Mouse (Mus musculus) CD4-positive helper T cell, adult 2 months (primary cell): ENCODE data around the gene Zfp385a.
A peak's percentile ranks its signal among the peaks of the same experiment; 100 is the strongest.

Experiments
- DNase-seq: peaks from one replicate; pipeline ENCODE4 v3.0.0-alpha.2; 2012; ENCODE audit warnings: low read depth, missing footprints, low spot score

Zfp385a gene

GRCm38 (mm10) chr15:103308056-103308875, 31.6 kb downstream of the Zfp385a start:
- DNase-seq, result no peak

DNA sequence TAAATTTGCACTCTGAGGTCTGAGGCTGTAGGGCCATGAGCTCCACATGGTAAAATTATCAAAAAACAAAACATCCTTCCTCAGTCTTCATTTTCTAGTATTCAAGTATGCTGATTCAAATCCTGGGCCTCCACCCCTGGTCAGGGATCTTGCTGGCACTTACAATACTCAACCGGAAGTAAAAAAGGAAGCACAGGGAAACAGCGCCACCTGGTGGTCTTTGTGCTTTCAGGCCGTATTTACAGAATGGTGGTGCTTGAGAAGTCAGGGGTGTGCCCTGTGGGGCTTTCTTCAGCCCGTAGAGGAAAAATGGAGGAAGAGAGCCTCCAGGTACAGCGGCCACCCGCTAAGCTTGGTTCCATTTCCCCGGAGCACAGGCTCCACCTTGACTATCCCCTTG, 32.8 kb downstream of the Zfp385a start:
- DNase-seq, result peak; percentile 88

DNA sequence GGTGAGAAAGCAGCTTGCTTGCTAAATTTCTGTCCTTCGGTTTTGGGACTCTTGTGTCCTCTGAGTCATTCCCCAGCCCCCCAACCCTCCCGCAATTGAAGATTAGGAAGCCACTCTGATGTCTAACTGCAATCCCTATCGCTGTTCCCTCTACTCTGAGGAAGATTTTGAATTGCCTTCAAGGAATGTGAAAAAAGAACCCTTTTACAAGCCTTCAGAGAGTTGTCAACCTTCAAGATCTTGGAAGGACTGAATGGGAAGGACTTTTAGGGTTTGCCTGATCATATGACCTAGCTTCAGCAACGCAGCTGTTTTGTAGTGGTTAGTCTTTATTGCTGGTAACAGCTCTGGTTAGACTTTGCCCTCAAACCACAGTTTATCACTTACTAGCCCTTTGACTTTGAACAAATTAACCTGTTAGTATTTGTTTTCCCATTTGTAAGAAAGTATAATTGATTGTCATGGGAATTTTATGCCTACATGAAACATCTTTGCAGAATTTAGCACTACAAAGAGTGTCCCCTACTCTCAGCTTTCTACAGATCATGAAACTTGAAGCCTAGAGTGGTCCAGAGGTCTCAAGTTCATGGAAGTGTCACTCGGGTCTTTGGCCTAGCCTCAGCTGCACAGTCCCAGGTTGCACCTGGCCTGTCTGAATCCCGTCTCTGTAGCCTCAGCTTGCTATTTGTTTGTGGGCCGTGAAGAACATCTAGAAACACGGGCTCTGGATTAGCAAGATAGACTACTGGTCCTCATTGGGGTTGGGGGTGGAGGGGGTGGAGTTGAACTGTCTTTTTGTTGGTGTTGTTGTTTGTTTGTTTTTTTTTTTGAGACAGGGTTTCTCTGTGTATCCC, 33.9 kb downstream of the Zfp385a start:
- no peak for DNase-seq

- peak; percentile 92 for DNase-seq
Observed at GRCm38 (mm10) chr15:103305070-103305678, 34.7 kb downstream of the Zfp385a start.

DNA sequence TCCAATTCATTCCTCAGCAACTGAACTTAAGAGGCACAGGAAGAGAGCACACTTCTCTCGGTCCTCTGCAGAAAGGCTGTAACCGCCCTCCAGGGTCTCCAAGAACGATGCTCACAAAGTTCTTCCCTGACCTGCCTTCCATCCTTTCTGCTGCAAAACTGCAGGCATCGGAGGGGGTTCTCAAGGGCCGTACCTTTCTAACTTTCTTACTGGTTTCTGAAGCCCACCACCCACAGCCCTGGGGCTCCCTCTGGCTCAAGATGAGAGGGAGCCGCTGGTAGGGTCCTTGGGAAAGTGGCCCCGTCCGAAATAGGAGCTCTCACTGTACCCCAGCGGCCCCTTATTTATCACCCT, 35.3 kb downstream of the Zfp385a start:
- DNase-seq, result no peak

DNA sequence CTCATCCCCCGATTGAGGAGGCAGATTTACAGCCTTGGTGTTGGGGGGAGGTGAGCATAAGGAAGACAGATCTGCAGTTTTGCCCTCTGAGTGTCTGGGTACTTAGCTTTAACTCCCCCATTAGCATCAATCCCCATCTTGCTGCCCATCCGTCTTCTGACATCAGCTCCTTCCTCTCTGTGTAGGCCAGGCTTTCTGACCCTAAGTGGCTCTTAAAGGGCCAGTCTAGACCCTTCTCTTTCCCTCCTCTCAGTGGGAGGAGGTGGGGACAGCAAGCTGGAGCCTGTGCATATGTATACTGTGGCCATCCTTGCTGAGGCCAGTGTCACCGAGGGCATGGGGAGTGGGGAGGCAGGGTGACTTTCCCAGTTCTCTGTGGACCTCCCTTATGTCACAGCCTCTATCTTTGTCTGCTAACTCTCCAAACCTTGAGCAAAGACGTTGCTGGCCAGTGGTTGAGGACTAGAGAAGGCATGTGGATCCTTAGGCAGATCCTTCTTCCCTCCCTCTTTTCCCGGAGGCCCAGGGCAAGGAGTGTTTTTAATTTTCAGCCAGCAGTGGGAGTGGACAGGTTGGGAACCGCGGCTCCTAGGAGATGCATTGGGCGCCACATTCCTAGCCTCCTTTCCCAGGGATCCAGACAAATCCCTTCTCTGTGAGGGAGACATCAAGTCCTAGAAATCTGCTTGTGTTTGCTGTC, 35.8 kb downstream of the Zfp385a start:
- no peak for DNase-seq

- DNase-seq, result no peak
Observed at GRCm38 (mm10) chr15:103302341-103303021, 37.4 kb downstream of the Zfp385a start.

DNA sequence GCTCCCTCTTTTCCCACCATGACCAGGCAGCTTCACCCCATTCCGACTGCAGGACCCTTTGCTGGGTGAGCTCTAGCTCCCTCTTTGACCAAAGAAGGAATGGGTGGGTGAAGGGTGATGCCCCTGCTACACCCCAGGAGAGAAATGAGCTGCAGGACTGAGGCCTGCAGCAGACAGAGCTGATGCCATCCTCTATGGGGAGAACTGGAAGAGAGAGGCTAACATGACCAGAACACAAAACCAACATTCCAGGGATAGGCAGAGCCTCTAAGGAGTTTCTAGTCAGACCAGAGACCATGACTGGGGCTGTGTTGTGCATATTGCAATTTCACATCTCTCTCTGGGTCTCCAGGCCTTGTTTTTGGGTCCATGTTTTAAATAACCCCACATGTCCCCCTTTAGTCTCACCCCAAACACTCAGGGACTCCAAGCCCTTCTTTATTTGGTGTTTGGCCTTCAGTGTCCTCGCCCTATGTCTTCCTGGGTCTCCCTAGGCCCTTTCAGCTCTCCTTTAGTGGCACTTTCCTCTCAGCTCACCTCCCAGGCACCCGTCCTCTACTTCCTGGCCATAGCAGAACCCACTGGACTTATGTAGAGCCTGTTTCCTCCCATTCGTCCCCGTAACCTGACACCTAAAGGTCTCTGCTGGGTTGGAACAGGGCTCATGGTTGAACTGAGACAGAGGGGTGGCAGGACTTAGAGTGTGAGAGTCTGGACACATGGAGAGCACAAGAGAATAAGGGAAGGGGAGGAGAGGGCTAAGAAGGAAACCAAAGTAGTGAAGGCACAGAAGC, 38.1 kb downstream of the Zfp385a start:
- DNase-seq, result no peak

DNA sequence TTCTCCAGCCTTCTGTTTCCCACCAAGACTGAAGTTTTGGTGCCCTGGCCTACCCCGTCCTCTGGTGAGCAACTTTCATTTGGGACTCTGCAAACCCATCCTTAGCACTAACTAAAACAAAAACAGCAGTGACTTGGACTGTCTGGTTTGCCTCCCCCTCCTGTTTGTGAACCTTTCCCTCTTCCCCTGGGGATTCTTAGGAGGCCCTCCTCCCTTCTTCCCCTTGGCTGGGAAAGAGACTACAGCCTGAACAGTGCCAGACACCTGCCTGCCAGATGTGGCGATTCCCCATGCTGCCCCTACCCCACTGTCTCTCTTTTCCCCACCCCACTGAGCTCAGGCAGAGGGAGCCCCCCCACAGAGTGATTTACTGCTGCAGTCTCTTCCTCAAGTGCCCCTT, 38.8 kb downstream of the Zfp385a start:
- no peak for DNase-seq

DNA sequence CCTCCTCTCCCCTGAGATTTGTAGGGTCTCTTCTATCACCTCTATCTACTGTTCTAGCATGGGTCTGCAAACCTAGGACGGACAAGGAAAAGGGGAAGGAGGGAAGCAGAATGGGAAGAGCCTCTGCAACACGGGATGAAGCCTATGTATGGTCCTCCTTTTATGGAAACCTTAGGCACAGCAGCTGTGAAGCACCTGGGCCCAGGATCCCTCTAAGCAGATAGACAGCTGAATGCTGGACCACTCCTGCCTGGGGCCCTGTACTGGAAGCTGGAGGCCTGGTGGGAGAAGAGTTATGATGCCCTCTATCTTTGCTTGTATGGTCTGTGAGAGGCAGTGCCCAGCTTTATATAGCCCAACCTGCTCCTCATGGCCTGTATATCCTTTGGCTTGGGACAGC, 39.3 kb downstream of the Zfp385a start:
- no peak for DNase-seq

GRCm38 (mm10) chr15:103300067-103300471, 39.8 kb downstream of the Zfp385a start:
- DNase-seq, result no peak

DNA sequence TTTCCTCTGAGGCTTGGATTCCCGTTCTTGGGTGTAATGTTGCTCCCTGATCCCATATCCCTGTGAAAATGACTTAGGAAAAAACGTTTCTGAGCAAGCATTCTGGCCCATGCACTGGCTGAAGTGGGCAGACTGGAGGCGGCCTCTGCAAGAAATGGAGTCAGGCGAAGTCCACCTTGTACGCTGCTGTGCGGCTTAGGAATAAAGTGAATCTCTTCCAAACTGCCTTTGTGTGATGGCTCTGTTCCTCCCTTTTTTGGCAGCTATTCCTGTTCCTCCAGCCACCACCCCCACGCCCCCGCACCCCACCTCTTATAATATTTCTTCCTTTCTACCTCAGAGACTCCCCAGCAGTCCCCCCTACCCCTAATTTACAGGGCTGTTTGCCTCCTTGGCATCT, 40.2 kb downstream of the Zfp385a start:
- no peak for DNase-seq

DNA sequence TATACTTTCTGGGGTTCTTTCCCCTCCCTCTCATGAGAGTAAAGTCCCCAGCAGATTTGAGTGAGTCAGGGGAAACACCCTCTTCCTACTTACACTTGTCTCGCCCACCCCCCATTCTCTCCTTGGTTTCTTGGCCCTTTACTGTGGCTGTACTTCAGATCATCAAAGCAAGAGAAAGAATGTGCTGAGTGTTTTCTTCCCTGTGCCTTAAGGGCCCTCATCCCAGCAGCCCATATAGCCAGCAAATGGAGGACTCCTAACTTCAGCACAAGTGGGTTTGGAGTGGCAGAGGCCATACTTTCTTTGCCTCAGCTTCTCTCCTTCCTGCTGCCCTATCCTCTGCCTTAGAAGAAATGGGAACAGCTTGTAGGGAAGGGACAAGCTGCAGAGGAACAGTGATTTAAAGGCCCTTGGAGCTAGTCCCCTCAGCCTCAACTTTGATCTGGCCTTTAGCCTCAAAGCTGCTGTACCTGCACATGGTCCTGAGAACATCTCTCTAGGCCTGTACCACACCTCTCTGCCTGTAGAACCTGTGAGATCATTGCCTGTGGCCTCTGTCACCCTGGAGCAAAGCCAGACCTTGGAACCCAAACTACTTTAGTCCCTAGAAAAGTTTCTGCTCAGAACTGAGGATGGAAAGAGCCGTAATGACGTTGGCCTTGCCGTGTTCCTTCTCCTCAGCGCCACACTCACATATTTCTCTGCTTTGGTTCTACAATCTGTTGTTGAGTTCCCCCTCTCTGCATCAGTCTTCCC, 40.9 kb downstream of the Zfp385a start:
- no peak for DNase-seq

- DNase-seq, result no peak
Observed at GRCm38 (mm10) chr15:103298026-103298425, 41.9 kb downstream of the Zfp385a start.

GRCm38 (mm10) chr15:103297313-103297712, 42.6 kb downstream of the Zfp385a start:
- no peak for DNase-seq

DNA sequence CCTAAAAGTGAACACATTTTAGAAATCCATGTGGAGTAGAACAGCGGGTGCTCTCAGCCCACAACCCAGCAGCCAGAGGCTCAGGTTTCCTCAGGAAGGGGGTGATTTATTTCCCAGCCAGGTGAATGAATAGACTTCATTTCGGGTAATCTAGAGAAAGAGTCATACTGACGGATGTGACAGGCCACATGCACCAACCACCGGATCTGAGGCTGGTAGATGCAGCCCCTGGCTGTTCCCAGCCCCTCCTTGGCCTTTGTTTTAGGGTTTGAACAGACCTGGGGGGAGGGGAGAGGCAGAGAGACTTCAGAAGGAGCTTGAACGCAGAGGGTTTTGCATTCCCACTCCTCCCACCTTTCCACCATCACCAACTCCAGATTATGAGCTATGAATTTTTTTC, 44.0 kb downstream of the Zfp385a start:
- no peak for DNase-seq

GRCm38 (mm10) chr15:103294649-103295048, 45.2 kb downstream of the Zfp385a start:
- DNase-seq, result no peak

DNA sequence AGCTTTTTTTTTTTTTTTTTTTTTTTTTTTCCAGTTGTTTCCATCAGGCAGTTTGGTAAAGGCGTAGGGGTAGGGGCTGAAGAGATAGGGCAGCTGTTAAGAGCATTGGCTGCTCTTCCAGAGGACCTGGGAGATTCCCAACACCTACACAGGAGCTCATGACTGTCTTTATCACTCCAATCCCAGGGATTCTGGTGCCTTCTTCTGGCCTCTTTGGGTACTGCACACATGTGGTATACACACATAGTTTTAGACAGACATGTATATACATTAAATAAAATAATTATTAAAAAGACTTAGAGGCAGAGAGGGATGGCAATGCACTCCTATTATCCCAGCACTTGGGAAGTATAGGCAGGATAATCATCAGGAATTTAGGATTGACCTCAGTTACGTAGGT, 46.5 kb downstream of the Zfp385a start:
- no peak for DNase-seq

- no peak for DNase-seq
Observed at GRCm38 (mm10) chr15:103292673-103293345, 47.1 kb downstream of the Zfp385a start.
